Mouse (Mus musculus) T-cell, adult 2 months (primary cell): ENCODE results near the gene Vmn1r167.
"Not testable (repeated sequence)": the region's sequence is repeated elsewhere in the genome, so short reads cannot be mapped to it uniquely, and the experiment has no call there.

ENCODE experiments used
- DNase-seq: peaks from one replicate; pipeline ENCODE4 v3.0.0; 2022; ENCODE audit warnings: low spot score

Vmn1r167 gene

DNA sequence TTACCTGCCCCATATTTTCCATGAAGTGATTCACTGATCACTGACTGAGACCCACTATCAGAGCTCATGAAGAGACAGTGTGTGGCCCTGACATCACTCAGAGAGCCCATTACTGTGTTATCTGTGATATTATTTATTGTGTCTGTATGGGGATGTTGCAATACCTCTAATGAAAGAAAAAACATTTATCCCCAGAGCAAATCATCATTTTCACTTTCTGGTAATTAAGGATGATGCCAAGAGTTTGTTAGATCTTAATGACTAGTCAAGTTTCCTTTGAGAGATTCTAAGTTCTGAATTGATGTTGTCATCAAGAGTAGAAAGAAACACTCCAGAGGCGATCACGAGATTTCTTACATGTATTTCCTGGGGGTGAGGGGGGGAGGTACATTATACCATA is at the start of gene Vmn1r167:
Vmn1r167 (minus strand) TSS at position 101 of the 400 bp plus-strand sequence.
- DNase-seq: not testable (repeated sequence)

DNA sequence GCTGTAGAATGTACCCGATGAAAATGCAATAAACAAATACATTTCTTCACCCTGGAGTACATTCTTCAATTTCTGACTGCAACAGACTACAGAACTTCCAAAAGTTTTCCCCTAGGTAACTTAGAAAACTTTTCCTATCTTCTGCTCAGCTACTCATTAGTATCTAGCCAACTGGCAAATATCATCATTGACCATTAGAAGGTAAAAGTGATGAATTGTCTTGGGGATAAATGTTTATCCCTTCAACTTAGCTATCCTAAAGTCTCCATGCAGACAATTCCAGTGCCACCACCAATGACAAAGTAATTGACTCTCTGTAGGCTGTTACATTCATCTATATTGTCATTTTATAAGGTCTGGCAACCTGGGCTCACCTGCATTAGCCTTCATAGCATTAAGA is 32.4 kb upstream of the Vmn1r167 start, which contains the start of gene Vmn1r168:
Vmn1r168 (plus strand) TSS at position 301 of the 400 bp plus-strand sequence.
- not testable (repeated sequence) for DNase-seq

DNA sequence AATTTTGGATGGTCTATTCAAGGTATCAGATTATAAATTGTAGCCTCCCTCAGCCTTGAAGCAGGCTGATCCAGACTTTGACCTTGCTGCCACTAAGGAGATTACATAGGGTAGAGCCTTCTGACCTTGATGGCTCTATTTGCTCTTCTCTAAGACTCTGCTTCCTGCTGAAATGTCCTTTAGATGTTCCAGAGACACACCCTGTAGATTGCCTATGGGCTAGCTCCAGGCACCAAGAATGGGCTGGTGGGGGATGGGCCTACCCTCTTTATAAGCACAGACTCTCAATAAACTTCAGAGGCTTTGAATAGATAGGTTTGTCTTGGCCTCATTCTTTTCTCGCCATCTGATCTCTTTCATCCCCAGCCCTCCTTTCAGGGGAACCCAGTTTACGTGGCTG is 34.1 kb downstream of the Vmn1r167 start:
- not testable (repeated sequence) for DNase-seq

DNA sequence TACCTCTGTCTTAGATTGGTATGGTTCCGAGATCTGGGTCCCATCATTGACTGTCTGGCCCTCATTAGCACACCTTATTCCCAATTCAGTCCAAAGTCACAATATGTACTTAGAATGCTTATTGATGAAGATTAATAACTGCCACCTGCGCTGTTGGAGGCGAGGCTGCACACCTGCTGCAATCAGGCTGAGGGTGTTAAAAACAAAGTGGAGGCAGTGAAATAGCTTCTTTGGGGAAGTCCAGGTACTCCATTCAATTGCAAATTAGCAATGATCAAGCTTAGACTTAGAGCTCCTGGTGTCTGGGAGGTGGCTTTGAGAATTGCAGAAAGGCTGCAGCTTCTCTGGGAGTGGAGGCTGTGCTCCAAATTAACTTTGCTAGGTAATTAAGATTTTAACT is 36.2 kb downstream of the Vmn1r167 start:
- DNase-seq: not testable (repeated sequence)

DNA sequence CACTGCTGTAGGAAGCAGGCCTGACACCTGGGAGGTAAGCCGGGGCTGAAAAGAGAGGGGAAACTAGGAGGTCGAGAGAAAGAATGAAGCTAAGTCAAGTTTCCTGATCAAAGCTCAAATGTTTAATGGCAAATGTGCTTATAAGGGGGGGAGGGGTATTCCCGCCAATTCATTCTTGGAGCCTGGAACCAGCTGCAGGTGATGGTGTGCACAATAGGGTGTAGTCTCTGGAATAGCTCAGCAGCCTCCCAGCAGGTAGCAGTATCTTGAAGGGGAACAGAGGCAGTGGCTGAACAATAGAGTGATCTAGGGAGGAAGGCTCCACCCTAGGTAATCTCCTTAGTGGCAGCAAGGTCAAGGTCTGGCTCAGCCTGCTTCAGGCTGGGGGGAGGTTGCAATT is 36.8 kb downstream of the Vmn1r167 start:
- not testable (repeated sequence) for DNase-seq
